Mouse (Mus musculus) skeletal muscle tissue, adult 2 months (tissue): ENCODE results near the gene Pgm5.

Source experiments
- DNase-seq: peaks from one replicate; pipeline ENCODE4 v3.0.0-alpha.2; 2012; ENCODE audit warnings: low read depth, low spot score

The Pgm5 gene

DNA sequence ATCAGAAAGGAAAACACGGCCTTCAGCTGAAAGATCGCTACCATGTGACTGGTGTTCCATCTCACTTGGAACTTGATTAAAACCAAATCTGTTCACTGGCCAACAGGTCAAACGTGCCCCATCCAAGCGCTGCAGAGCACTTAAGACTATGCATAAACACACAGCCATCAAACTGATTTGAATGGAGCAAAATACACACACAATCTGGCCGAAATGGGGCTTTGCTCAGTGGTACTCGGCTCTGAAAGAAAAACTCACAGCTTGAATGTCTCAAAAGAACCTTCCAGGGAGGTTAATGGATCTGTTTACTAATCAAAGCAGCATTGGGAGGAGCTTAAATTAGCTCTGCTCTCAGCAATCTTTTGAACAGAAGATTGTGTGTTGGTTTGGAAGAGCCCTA is 81.7 kb downstream of the Pgm5 start:
- DNase-seq = no peak

DNA sequence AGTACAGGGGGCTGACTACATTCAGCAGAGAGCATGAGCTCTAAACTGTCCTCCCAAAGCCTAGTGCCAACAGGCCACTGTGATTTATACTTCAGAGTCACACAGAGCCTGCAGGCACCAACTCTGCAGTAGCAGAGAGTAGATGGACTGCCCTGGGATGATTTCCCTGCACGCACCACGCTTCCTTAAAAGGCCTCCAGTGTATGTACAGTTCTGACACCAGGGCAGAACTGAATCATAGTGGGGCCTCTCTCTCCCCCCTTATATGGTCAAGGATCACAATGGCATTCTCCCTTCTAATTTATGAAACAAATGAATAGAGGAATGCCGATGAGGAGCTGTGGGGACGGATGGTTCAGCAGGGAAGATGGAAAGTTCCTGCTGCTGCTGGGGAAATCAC is 91.3 kb downstream of the Pgm5 start:
- DNase-seq = no peak

DNA sequence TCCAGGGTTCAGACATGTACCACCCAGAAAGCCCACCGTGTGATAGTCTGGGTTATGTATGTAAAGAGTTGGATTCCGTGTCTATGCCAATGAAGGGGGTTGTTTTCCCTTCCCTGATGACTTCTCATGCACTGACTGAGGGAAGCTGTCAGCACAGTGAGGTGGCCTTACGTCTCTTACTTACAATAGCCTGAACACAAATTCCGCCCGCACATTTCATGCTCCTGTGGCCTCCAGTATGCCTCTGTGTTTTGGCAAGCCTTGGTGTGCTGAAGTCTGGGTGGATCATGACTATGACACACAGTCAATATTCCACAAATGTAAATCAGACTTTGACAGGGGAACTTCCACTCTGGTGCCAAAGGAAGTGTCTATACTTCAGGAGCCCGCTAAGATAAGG is 94.3 kb downstream of the Pgm5 start:
- no peak for DNase-seq

DNA sequence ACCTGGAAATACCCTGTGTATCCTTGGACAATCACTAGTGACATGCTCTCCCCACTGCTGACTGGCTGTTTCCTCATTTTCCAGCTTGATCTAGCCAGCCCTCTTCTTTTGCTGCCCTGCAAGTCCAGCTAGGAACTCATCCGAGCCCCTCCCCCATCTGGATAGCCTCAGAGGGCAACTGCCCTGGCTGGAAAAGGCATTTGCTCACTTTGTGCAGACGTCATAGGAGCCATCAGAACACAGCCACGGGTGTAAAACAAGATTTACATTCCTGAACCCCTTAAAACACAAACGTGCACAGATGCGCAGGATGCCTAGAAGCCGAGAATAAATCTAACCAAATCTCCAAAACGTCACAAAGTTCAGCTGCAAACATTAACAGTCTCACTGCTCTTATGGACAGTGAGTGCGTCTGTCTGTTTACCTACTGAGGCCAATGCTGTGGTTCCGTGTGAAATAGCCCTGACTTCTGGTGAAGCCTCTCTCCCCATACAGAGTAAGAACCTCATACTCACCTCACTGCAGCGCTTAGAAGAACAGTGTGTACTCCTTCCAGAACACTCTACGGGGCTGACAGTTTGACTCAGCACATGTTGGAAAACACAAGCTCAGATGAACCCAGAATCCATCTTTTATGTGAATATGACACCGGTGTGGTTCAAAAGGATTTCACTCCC is 99.0 kb downstream of the Pgm5 start:
- DNase-seq = no peak

DNA sequence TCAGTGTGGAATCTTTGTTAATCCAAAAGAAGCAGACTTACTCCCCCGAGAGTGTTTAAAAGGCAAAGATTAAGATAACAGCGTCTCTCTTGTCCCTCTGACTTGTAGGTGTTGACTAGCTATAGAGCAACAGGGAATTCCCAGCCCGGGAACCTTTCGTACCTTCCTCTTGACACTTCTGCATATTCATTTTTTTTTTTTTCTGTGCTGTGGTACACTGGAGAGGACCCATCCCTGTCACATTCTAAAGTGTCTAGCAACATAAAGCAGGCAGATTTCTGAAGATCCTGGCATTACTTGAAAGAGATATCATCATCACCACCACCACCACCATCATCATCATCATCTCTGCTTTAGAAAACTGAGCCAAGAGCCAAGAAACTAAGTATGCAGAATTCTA is 105.0 kb downstream of the Pgm5 start:
- DNase-seq = no peak

DNA sequence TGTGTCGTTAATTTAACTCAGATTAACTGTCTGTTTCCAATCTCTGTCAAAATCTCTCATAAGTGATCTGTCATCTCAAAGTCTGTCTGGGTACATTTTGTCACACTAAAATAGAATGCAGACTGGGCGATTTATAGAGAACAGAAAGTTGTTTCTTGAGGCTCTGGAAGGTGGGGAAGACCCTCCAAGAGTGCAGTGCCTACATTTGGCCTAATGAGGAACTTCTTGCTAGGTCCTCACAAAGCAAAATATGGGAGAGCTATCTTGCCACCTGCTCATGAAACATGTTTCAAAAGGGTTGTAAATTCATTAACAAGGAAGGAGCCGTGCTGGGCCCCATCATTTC is 107.2 kb downstream of the Pgm5 start:
- DNase-seq = no peak

DNA sequence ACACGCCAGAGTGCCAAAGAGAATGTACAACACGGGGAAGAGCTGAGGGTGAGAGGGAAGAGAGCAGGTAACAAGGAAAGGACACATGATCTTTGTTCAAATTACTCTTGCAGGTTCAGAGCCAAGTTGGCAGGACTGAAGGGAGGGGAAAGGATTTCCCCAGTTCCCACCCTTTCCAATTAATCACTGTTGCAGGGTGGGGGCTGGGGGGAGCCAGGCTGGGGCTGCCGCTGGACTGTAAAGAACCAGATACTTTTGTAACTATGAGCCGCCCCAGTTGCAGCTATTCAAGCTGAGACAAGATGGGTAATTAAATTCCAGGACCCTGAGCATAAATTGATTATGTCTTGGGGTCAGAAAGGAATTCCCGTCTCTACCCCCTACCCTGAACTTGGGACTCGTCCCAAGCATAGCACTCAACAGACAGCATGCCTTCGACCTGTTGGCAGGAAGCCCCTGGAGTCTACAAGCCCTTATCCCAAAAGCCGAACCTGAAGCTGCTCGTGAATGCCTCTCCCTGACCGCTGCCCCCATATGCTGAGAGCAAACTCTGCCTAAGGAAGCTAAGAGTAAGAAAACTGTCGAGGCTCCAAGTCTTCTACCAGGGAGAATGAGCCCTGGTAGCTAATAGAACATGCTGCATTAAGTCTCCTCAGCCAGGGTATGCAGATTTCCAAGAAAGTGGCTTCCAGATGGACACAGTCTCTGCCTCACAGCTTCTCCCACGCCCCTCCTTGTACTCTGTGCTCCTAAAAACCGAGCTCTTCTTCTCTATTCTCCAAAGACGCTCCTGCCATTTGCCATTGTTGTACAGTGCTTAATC is 107.8 kb downstream of the Pgm5 start:
- no peak for DNase-seq

DNA sequence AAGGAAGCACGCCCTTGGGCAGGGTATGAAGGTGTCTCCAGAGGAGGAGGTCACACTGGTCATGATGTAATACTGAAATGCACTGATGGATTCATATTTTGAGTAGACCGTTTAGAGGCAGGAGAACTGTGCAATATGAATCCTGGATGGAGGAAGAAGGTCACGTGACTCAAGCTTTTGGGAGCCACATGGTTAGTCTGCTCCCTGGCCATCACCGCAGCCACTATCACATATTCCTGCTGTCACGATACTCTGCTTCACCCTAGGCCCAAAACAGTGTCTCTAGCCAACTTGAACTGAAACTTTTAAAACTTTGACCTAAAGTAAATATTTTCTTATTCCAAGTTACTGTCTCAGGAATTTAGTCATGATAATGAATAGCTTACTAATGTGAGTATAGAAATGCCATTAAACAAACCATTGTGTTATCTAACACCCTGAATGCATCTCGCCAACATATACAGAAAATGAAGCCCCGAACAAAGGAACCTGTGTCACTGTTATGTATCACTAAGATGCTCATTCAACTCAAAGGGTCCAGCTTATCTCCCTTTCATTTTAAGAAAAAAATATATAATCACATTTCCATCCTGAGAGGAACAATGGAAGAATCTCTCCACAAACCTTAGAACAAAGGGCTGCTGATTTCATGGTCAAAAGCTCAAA is 108.6 kb downstream of the Pgm5 start:
- no peak for DNase-seq

DNA sequence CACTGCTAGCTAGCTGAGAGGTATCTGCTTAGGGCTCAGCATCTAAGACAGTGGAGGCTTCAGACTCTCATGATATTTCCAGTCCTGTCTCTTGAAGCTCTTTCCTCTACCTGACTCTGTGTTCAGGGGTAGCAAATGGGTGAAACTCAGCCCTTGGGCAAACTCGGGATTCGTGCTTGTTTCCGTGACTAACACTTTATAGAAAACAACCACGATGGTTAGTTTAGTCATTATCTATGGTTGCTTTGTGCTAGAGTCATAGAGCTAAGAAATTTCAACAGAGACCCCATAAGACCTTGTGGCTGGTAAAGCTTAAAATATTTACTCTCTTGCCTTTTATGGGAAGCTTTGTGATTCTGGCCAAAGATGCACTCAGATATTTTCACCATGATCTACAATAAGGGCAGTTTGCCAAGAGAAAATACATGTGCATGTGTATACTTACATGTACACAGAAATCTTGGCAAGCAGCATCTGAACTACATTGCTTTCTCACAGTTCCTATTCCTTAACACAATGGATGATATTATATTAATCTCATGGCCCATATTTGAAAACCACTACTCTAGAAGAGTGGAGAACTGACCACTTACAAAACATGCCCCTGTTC is 115.3 kb downstream of the Pgm5 start:
- no peak for DNase-seq

DNA sequence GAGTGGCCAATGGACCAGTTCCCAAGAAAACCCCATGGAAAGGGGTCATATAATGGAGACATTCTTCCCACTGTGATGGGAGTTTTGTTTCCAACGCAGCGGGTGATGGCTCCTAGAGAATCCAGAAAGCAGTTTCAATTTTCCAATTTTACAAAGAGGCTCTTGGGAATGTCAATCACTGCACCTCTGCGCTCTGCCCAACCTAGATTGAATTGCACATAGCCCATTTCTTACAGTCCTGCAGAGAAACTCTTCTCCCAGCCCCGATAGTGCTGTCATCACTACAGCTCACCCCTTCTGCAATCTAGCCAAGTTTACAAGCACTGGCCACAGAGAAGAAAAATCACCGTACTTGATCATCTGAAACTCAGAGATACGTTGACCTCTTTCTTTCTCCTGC is 119.0 kb downstream of the Pgm5 start:
- DNase-seq = no peak

DNA sequence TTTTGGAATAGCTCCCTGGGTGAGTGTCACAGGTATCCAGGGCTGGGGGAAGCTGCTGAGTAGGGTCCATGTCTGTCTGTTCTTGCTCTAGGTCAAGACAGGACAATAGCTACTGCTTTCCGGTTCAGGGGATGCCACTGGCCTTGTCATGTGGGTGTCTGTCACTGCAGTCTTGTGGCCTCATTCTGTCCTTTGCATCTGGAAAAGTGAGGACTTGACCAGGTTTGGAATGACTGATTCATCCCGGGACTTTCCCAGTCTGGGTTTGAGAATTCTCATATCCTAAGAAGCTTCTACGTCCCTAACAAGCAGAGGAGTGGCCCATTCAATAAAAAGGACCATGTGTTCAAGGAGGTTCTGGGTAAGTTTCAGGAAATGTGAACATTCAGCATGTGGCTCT is 122.9 kb downstream of the Pgm5 start:
- DNase-seq = no peak

DNA sequence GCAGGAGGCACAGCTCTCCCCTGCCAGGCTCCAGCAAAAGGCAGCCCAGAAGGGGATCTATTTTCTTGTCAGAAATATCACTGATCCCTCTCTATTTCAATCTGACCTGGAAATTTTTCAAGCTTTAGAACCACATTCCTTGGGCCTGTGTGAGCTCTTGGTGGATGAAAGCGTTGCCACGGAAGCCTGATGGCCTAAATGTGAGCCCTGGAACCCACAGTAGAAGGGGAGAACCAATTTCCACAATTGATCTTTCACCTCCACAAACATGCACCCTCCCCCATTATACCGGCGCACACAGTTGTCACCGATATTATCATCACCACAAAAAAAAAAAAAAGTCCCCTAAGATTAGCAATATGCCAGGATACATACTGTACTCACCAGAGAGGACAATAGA is 123.6 kb downstream of the Pgm5 start:
- no peak for DNase-seq

DNA sequence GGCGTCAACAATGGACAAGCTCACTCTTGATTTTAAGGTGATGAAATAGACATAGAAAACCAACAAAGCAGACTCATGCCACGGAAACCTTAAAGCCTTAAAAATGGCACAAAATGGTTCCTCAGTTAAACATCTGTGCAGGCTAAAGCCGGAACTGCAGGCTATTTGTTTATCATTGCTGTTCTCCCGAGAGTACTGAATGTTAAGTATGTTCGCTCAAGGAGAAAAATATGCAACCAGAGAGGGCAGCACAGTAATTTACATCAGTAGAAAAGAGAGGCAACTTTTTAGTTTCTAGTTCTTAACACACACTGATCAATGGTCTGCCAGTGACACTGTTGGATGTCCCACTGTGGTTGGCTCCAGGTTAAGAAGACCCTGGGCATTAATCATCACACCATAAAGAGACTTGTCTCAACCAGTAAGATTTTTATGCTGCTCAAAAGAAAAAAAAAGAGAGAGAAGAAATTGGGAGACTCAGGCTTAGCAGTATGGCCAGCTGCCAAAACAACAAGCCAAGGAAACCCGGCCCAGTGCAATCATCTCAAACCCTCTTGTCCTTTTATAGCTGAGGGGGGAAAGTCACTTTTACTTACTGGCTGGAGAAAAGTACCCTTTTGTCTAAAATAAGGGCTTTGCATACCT is 126.0 kb downstream of the Pgm5 start:
- no peak for DNase-seq

DNA sequence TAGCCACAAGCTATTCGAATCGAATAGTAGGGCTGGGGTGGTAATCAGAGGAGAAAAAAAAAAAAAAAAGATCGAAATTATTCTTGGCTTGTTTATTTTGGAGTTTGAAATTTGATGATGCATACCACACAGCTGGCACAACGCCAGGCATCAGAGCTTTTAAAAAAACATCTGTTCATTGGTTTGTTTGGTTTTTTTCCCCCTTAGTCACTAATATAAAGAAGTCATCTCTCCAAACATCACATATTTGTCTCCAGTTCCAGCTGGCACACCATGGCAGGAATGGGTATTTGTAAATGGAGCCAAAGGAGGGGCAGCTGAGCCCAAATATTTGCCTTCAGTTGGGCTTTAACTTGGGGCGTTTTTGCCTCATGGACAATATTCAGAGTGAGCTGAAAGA is 131.0 kb downstream of the Pgm5 start:
- peak; percentile 14 for DNase-seq

DNA sequence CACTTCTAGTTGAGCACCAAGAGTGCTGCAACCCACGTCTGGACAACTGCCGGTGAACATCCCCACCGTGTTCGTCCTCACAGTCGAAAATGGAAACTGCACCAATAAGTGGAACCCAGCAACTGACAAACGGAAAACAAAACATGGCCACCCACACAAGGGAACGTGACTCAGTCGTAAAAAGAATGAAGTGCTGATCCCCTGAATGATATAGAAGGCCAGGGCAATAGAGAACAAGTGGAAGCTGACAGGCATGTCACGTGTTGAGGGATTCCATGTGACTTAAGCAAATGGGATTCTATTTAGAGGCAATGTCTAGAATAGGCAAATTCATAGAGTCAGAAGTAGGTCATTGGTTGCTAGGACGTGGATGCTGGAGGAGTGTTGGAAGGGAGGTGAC is 137.3 kb downstream of the Pgm5 start:
- no peak for DNase-seq

DNA sequence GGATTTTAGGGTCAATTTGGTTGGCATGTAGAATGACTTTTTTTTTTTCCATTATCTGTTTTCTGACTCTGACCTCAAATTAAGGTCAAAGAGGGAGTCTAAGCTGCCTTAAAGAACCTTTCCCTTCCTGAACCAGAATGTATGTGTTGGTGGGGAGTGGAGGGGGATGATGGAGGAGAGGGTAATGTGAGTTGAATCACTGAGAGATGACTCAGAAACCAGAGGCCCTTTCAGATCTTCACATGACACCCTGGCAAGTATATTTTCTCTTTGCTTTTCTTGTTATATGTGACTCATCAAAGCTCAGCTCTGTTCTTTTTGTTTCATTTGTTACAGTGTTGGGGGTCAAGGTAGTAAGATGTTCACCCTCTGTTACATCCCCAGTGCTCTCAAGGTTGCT is 141.2 kb downstream of the Pgm5 start:
- no peak for DNase-seq

DNA sequence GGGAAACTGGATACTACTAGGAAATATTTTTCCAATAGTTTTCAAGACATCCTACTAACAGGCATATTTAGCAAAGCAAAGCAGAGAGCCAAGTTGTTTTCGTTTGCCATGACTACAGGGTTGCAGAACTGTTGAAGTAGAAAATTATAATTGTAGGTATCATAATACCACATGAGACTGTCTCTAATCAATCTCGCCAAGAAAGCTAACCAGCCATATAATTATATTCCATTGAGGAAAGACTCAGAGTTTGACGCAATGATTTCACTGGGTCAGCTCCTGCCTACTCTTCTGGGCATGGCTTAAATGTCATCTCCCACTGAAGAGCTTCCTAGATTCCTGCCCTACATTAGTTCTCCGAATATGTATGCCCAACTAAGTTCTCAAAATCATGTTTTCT is 142.2 kb downstream of the Pgm5 start:
- no peak for DNase-seq

DNA sequence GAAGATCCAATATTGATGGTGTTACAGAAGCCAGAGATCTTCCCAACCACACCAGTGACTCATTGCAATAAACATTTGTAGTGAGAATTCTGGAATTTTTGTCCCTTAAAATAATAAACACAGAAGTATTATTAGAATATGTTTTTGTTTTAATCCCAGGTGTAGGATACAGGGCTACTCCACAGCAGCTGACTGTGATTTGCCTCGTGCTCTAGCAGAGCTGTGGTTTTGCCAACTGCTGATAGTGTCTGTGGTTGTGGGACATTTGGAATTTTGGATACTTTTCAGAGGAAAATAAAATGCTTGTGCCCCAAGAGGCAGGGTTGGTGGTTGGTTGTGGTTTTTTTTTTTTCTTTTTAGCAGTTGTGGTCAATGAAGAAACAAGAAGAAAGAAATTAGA is 143.6 kb downstream of the Pgm5 start:
- DNase-seq = no peak

DNA sequence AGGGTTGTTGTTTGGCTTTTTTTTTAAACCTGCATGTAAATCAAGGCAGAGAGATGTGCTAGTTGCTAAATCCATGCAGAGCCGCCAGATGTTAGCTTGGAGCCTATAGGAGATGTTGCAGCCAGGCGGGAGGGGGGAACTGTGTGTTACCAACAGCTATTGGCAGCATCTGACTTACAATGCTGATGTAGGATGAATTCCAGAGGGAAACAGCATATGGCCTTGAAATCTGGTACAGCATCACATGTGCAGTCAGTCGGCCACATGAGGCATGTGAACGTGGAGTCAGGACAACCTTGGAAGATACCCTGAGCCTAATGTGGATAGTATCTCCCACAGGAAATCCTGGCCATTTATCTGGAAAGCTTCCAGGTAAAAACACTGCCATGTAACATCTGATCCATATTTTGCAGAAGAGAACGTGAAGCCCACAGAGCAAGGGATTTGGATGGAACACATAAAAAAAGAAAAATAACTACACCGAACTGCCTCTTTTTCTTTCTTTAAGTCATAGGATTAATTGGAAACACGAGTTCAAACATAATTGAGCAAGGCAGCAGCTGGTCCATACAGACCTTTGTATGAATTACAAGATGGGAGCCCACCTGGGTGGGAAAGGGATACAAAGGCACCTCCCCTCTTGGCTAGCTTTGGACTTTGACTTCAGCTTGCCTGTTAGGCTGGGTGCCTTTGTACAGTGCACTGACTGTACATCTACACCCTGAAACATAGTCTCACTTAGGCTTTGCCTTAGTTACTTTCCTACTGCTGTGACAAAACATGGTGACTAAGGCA is 145.2 kb downstream of the Pgm5 start:
- no peak for DNase-seq

DNA sequence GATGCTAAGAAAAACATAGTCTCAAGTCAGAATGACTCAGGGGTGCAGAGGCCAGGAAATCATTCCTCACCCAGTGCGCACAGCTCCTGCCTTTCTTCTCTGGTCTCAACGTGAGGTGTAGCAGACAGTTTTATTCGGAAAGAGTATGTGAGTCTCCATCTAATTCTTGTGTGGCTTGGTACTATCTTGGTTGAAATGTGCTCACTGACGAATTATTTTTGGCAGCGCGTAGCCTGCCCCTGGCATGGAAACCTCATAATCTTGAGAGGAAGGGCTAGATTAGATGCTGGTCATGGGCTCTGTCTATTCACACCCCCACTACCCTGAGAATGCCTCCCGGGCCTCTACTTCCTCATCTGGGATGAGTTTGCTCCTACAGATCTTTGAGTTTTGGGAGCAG is 153.6 kb downstream of the Pgm5 start:
- no peak for DNase-seq
